Mouse (Mus musculus): Measurements from ENCODE around the gene Sbno2.

DNA sequence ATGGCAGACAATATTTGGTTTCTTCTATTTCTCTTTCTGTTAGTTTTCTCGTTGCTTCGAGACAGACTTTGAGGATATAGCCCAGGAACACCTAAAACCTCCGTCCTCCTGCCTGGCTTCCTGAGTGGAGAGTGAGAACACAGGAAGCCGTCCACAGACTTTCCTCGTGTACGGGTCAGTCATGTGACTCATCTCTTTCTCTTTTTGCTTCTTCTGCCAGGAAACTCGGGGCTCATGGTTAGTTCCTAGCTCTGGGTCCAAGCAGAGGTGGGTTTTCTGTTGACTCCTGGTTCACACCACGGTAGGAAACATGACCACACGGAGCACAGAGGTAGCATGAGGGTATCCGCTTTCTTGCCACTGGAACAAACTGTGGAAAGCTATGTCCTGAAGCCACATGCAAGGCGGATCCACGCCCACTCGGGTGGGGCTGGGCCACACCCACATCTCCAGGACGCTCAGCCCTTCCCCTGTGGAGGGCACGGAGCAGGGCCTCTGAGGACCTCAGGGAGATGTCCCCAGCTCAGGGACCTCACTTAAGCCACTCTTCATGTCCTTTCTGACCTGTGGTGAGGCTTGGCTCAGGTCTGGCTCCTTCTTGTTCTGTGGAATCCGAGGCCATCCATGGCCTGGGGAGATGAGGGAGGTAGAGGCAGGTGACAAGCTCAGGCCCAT, 24.8 kb downstream of the Sbno2 start:
- TF ChIP-seq CTCF (IDR thresholded peaks at IDR 0.05) (no peak), POLR2A (IDR thresholded peaks at IDR 0.05; ENCODE audit: insufficient read depth, low read depth, low read length) (no peak), EP300 (IDR thresholded peaks at IDR 0.05; ENCODE audit: insufficient read depth, low read depth, low read length) (no peak)
